ENCODE assay signal across 24 mouse cellular contexts in genomic region chr4:76136625-76137024, GRCm38 (mm10).
DNase-seq lines count a peak whose midpoint lies in the region; ATAC-seq and TF ChIP-seq lines count a peak whose summit lies in the region.
"Had no signal": no experiment of that assay in that cellular context is flagged by ENCODE, and none has a peak within 500 bp of the region (broad histone marks: within the 10 kb centered on the region; RNA-seq: fewer than 3 reads in every experiment).

No protein-coding gene starts in this region.

- no peaks in the 10 kb centered on the region for H3K36me3 ChIP-seq in forebrain, embryonic 15.5 days
- no peaks in the 10 kb centered on the region for H3K36me3 ChIP-seq in forebrain, embryonic 10.5 days (replicated peaks)
- H3K36me3 ChIP-seq: embryonic facial prominence, embryonic 12.5 days; heart, embryonic 10.5 days; intestine, embryonic 15.5 days; lung, embryonic 15.5 days; midbrain, embryonic 15.5 days; neural tube, embryonic 12.5 days had no signal

- H3K9ac ChIP-seq in forebrain, embryonic 15.5 days (replicated peaks) = no peak overlapping the region
- H3K9ac ChIP-seq: embryonic facial prominence, embryonic 12.5 days; intestine, embryonic 15.5 days; liver, embryonic 14.5 days; lung, embryonic 15.5 days; midbrain, embryonic 15.5 days; neural tube, embryonic 12.5 days had no signal

- TF ChIP-seq CTCF in brain, embryonic 14.5 days (IDR thresholded peaks at IDR 0.05; ENCODE audit: borderline replicate concordance, extremely low read depth, insufficient read depth, insufficient read length) = no peak

- 0 out of 2 replicates have a peak, but pooled peaks have one; percentile 57 for ATAC-seq in forebrain, embryonic 15.5 days (replicated peaks)
- ATAC-seq: hindbrain, embryonic 16.5 days; intestine, embryonic 15.5 days; midbrain, embryonic 15.5 days had no signal

- DNase-seq in forebrain, embryonic 10.5 days (ENCODE audit: extremely low spot score, low spot score) = no peak
- peak; percentile 16 for DNase-seq in brain, adult 2 months (ENCODE audit: low read depth, low spot score)
- peak; percentile 44 for DNase-seq in brain, embryonic 14.5 days (ENCODE audit: low read depth)
- peak; percentile 58 for DNase-seq in cerebellum, adult 9-10 months
- no peak for DNase-seq in T-cell, adult 2 months (ENCODE audit: low spot score)
- DNase-seq in B cell, adult 2 months = no peak
- DNase-seq in layer of hippocampus, adult 11-12 months (ENCODE audit: low spot score) = no peak
- DNase-seq: kidney, adult 9 months; kidney, postnatal 14 days; lung, postnatal 36 days; retina, postnatal 1 day; right cerebral cortex, postnatal 25 days; thymus, postnatal 25 days had no signal

- H3K9me3 ChIP-seq in forebrain, embryonic 15.5 days = no peaks in the 10 kb centered on the region
- no peaks in the 10 kb centered on the region for H3K9me3 ChIP-seq in forebrain, embryonic 10.5 days
- H3K9me3 ChIP-seq: embryonic facial prominence, embryonic 12.5 days; heart, embryonic 10.5 days; intestine, embryonic 15.5 days; lung, embryonic 15.5 days; midbrain, embryonic 15.5 days; neural tube, embryonic 12.5 days had no signal

- H3K27ac ChIP-seq in forebrain, embryonic 15.5 days (replicated peaks) = no peak overlapping the region
- H3K27ac ChIP-seq in forebrain, embryonic 10.5 days = no peak overlapping the region
- H3K27ac ChIP-seq: embryonic facial prominence, embryonic 12.5 days; heart, embryonic 10.5 days; intestine, embryonic 15.5 days; layer of hippocampus, adult 2 months; liver, embryonic 14.5 days; lung, embryonic 15.5 days; midbrain, embryonic 15.5 days; neural tube, embryonic 12.5 days had no signal

- H3K27me3 ChIP-seq in forebrain, embryonic 15.5 days = no peaks in the 10 kb centered on the region
- H3K27me3 ChIP-seq in forebrain, embryonic 10.5 days (ENCODE audit: poor library complexity, severe bottlenecking) = no peaks in the 10 kb centered on the region
- H3K27me3 ChIP-seq: embryonic facial prominence, embryonic 12.5 days; intestine, embryonic 15.5 days; lung, embryonic 15.5 days; megakaryocyte, embryonic 14.5 days; midbrain, embryonic 15.5 days; neural tube, embryonic 12.5 days had no signal

- H3K4me1 ChIP-seq in forebrain, embryonic 15.5 days = no peaks in the 10 kb centered on the region
- no peaks in the 10 kb centered on the region for H3K4me1 ChIP-seq in forebrain, embryonic 10.5 days
- H3K4me1 ChIP-seq: embryonic facial prominence, embryonic 12.5 days; heart, embryonic 10.5 days; intestine, embryonic 15.5 days; lung, embryonic 15.5 days; megakaryocyte, embryonic 14.5 days; midbrain, embryonic 15.5 days; neural tube, embryonic 12.5 days had no signal

- WGBS in forebrain, embryonic 15.5 days = 72% methylated on average over 14 of the region's 14 CpGs
- WGBS in forebrain, embryonic 10.5 days = 87% methylated on average over 14 of the region's 14 CpGs

- no peak overlapping the region for H3K4me3 ChIP-seq in forebrain, embryonic 15.5 days
- H3K4me3 ChIP-seq in forebrain, embryonic 10.5 days = no peak overlapping the region
- H3K4me3 ChIP-seq: embryonic facial prominence, embryonic 12.5 days; heart, embryonic 10.5 days; intestine, embryonic 15.5 days; layer of hippocampus, adult 2 months; lung, embryonic 15.5 days; megakaryocyte, embryonic 14.5 days; midbrain, embryonic 15.5 days; neural tube, embryonic 12.5 days had no signal

- no peak overlapping the region for H3K4me2 ChIP-seq in forebrain, embryonic 15.5 days (replicated peaks)
- H3K4me2 ChIP-seq: embryonic facial prominence, embryonic 12.5 days; intestine, embryonic 15.5 days; lung, embryonic 15.5 days; midbrain, embryonic 15.5 days; neural tube, embryonic 12.5 days had no signal

- TF ChIP-seq POLR2A in brain, embryonic 14.5 days (IDR thresholded peaks at IDR 0.05; ENCODE audit: borderline replicate concordance, extremely low read depth, insufficient read depth, insufficient read length, poor library complexity, severe bottlenecking) = no peak

Comparison
In these comparisons a context has a peak if more than half of its experiments do, and no peak if none do; other contexts are left out.
1. DNase-seq: peak in brain, adult 2 months (single experiment), brain, embryonic 14.5 days (single experiment) and cerebellum, adult 9-10 months (single experiment); none in forebrain, embryonic 10.5 days (single experiment), T-cell, adult 2 months (single experiment), B cell, adult 2 months (0 of 2) and layer of hippocampus, adult 11-12 months (single experiment).